In genomic region chr3:121369517-121369916, GRCm38 (mm10) we compare ENCODE assay signal across 9 mouse cellular contexts. TPM values are rescaled to one million over a fixed set of nuclear protein-coding genes. Genes with fewer than 3 reads are reported as not detected.
DNase-seq lines count a peak whose midpoint lies in the region; ATAC-seq lines count a peak whose summit lies in the region.
"Had no signal": no experiment of that assay in that cellular context is flagged by ENCODE, and none has a peak within 500 bp of the region (broad histone marks: within the 10 kb centered on the region; RNA-seq: fewer than 3 reads in every experiment).

No protein-coding gene starts in this region.

- no peak overlapping the region for H3K4me2 ChIP-seq in intestine, embryonic 16.5 days (ENCODE audit: low read depth, low read length)
- H3K4me2 ChIP-seq: hindbrain, embryonic 15.5 days had no signal

- peaks cover 4% of the 10 kb centered on the region; the same call in 1 of the 2 replicates for H3K4me1 ChIP-seq in intestine, embryonic 16.5 days (ENCODE audit: control insufficient read depth, insufficient read depth, low read length)
- H3K4me1 ChIP-seq: hindbrain, embryonic 15.5 days had no signal

- DNase-seq in adrenal gland, postnatal 14 days = peak; percentile 37
- DNase-seq in adrenal gland, adult 18-20 months (ENCODE audit: low spot score in 2 of 2) = no peak
- peak; percentile 83 for DNase-seq in CD4-positive, CD25-positive, alpha-beta regulatory T cell, adult 2 months (ENCODE audit: low read depth, low spot score)
- DNase-seq in urinary bladder, postnatal 36 days (ENCODE audit: low spot score in 2 of 2) = no peak
- DNase-seq in urinary bladder, postnatal 25 days (ENCODE audit: low spot score) = no peak
- no peak for DNase-seq in right cerebral cortex, postnatal 10 days (ENCODE audit: low spot score in 2 of 2)

- H3K9ac ChIP-seq in intestine, embryonic 16.5 days (ENCODE audit: low read depth, low read length) = no peak overlapping the region
- H3K9ac ChIP-seq: hindbrain, embryonic 15.5 days had no signal

- no peak overlapping the region for H3K4me3 ChIP-seq in intestine, embryonic 16.5 days (ENCODE audit: low read length)
- H3K4me3 ChIP-seq: hindbrain, embryonic 15.5 days had no signal

- H3K27me3 ChIP-seq in intestine, embryonic 16.5 days (replicated peaks; ENCODE audit: control insufficient read depth, insufficient read depth, low read length) = no peaks in the 10 kb centered on the region
- H3K27me3 ChIP-seq: hindbrain, embryonic 15.5 days had no signal

- H3K27ac ChIP-seq in intestine, embryonic 16.5 days (ENCODE audit: low read length) = no peak overlapping the region
- H3K27ac ChIP-seq: hindbrain, embryonic 15.5 days had no signal

- H3K36me3 ChIP-seq in intestine, embryonic 16.5 days (ENCODE audit: control insufficient read depth, insufficient read depth, low read length) = no peaks in the 10 kb centered on the region
- H3K36me3 ChIP-seq: hindbrain, embryonic 15.5 days had no signal

- no peaks in the 10 kb centered on the region for H3K9me3 ChIP-seq in intestine, embryonic 16.5 days (ENCODE audit: control insufficient read depth, low read length)
- H3K9me3 ChIP-seq: hindbrain, embryonic 15.5 days had no signal

- ATAC-seq in intestine, embryonic 16.5 days = peak; percentile 34; the same call in 1 of the 2 replicates
- peak; percentile 58; the same call in 1 of the 2 replicates for ATAC-seq in megakaryocyte-erythroid progenitor cell, adult 5-6 weeks (replicated peaks; ENCODE audit: low FRiP score, low TSS enrichment, poor library complexity, severe bottlenecking)

- WGBS in intestine, embryonic 16.5 days = 78% methylated on average over 6 of the region's 6 CpGs

RNA-seq across cellular contexts. Expression of gene Cnn3, which starts 56.8 kb away (rescaled TPM):
- 267 and 270 TPM in 2 replicates for total RNA-seq in adrenal gland, postnatal 14 days (2021)
- total RNA-seq in adrenal gland, adult 18-20 months (2021) = 100 to 1,000 TPM; 349 to 353 TPM
- polyA plus RNA-seq in intestine, embryonic 16.5 days (2015; fragmentation: Nextera tagmentation; extraction: Ambion mirVana) = 334 and 375 TPM in 2 replicates
- 29.9 and 35.0 TPM in 2 replicates for total RNA-seq in megakaryocyte-erythroid progenitor cell, adult 5-6 weeks (2014; fragmentation: Nextera tagmentation)
- total RNA-seq in megakaryocyte-erythroid progenitor cell, adult 5-6 weeks (2017) = 25.8 and 27.0 TPM in 2 replicates

Comparison
In these comparisons a context has a peak if more than half of its experiments do, and no peak if none do; other contexts are left out.
1. DNase-seq: peak in adrenal gland, postnatal 14 days (single experiment) and CD4-positive, CD25-positive, alpha-beta regulatory T cell, adult 2 months (single experiment); none in adrenal gland, adult 18-20 months (0 of 2), urinary bladder, postnatal 36 days (0 of 2), urinary bladder, postnatal 25 days (single experiment) and right cerebral cortex, postnatal 10 days (0 of 2).